Mouse (Mus musculus): Measurements from ENCODE around the gene Fam151b. TPM values are rescaled to one million over a fixed set of nuclear protein-coding genes. Genes with fewer than 3 reads are reported as not detected.
A peak's percentile ranks its signal among the peaks of the same experiment; 100 is the strongest.

Fam151b gene
- 0.14 TPM in 1 of 2 replicates, not detected in the other for polyA plus RNA-seq (2014; fragmentation: Nextera tagmentation; extraction: Ambion mirVana)

- no peaks in the 10 kb centered on the region for H3K4me1 ChIP-seq (replicated peaks; ENCODE audit: control insufficient read depth, insufficient read depth, low read length)
- ATAC-seq (ENCODE audit: low FRiP score) (peak; percentile 100), DNase-seq (ENCODE audit: low spot score) (peak; percentile 95)
- H3K4me2 ChIP-seq (replicated peaks; ENCODE audit: low read depth, low read length), result peak within 1 kb of the TSS; percentile 31
- no peak within 1 kb of the TSS for H3K27ac ChIP-seq (ENCODE audit: low read depth, low read length)
- H3K4me3 ChIP-seq (ENCODE audit: low read depth, low read length), result peak within 1 kb of the TSS; percentile 32
- no peaks in the 10 kb centered on the region for H3K9me3 ChIP-seq (ENCODE audit: control insufficient read depth, low read length)
- WGBS, result 7% methylated on average over 19 of the region's 19 CpGs
- no peaks in the 10 kb centered on the region for H3K36me3 ChIP-seq (ENCODE audit: control insufficient read depth, insufficient read depth, low read length)
- no peaks in the 10 kb centered on the region for H3K27me3 ChIP-seq (ENCODE audit: control insufficient read depth, insufficient read depth, low read length)
- H3K9ac ChIP-seq (ENCODE audit: low read depth, low read length), result peak within 1 kb of the TSS; percentile 28; the same call in 1 of the 2 replicates
These were observed at the start of gene Fam151b for GRCm38 (mm10) chr13:92483852-92484463. TSS of gene Fam151b (minus strand) at chr13:92484015.

DNA sequence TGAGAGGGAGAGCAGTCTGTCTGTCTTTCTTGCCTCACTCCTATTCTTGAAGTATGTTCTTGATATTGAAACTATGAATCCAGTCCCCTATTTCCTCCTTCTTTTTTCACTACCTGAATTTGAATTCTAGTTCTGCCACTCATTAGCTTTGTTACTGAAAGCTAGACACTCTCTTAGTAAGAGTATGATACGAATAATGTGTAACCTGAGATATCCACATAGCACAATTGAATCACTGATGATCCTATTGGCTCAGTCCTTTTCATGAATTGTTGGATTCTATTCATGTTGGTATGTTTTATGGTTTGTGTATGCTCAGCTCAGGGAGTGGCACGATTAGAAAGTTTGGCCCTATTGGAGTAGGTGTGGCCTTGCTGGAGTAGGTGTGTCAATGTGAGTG lies 48.4 kb upstream of the Fam151b start:
- no peak for ATAC-seq (ENCODE audit: low FRiP score)
- Histone ChIP-seq H3K4me1 (replicated peaks; ENCODE audit: control insufficient read depth, insufficient read depth, low read length) (no peaks in the 10 kb centered on the region), H3K27ac (ENCODE audit: low read depth, low read length) (no peak overlapping the region), H3K9me3 (ENCODE audit: control insufficient read depth, low read length) (no peaks in the 10 kb centered on the region), H3K4me2 (replicated peaks; ENCODE audit: low read depth, low read length) (no peak overlapping the region), H3K27me3 (ENCODE audit: control insufficient read depth, insufficient read depth, low read length) (no peaks in the 10 kb centered on the region), H3K9ac (ENCODE audit: low read depth, low read length) (no peak overlapping the region), H3K36me3 (ENCODE audit: control insufficient read depth, insufficient read depth, low read length) (no peaks in the 10 kb centered on the region), H3K4me3 (ENCODE audit: low read depth, low read length) (no peak overlapping the region)
- DNase-seq (ENCODE audit: low spot score), result no peak
- WGBS, result 82% methylated on average over 2 of the region's 2 CpGs

DNA sequence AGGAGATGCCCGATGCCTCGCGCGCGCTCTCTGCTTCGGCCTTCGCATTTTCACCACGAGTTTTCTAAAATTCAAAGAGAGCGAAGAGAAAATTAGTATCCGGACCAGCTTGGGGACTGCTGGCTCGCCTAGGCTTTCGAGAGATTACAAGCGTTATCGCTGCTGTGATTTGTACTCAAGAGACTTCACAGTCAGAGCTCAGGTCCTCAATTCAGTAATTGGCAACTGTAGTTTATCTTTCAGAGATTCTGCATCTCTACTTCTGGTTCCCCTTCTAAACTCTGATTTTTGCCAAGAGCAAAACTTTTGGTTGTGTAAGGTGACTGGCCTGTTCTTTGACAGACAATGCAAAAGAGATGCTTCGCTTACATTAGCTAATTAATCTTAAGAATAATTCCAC lies 47.4 kb upstream of the Fam151b start:
- 7% methylated on average over 15 of the region's 15 CpGs for WGBS
- no peak for ATAC-seq (ENCODE audit: low FRiP score)

DNA sequence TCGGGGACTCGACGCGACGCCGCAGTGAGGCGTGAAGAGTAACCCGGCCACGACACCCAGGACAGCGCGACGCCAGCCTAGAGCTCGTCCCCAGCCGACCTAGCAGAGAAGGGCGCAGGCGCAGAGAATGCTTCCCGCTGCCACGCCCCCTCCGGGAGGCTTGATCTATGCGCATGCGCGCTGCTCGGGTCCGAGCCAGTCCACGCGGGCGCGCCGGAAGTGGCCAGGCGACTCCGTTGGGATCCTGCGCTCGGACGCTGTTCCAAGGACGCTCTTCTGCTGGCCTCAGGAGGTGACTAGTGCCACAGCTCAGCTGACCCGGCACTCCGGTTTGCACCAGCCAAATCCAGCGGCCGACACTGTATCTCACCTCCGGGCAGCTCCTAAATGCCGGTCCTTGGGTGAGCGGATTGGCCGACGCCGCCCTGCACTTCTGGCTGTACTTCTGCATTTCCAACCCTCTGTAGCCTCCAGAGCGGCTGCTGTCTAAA lies 47.0 kb upstream of the Fam151b start, which contains the start of gene Zfyve16:
Gene Zfyve16 (minus strand): TSS at position 148 of the 491 bp plus-strand sequence.
- Histone ChIP-seq H3K9me3 (ENCODE audit: control insufficient read depth, low read length) (no peaks in the 10 kb centered on the region), H3K4me3 (ENCODE audit: low read depth, low read length) (peak within 1 kb of the TSS; percentile 59), H3K27ac (ENCODE audit: low read depth, low read length) (peak within 1 kb of the TSS; percentile 92), H3K9ac (ENCODE audit: low read depth, low read length) (peak within 1 kb of the TSS; percentile 74), H3K4me2 (replicated peaks; ENCODE audit: low read depth, low read length) (peak within 1 kb of the TSS; percentile 72), H3K36me3 (ENCODE audit: control insufficient read depth, insufficient read depth, low read length) (no peaks in the 10 kb centered on the region), H3K27me3 (ENCODE audit: control insufficient read depth, insufficient read depth, low read length) (no peaks in the 10 kb centered on the region), H3K4me1 (replicated peaks; ENCODE audit: control insufficient read depth, insufficient read depth, low read length) (no peaks in the 10 kb centered on the region)
- WGBS, result under 1% methylated on average over 46 of the region's 46 CpGs
- peak; percentile 100 for DNase-seq (ENCODE audit: low spot score)
- peak; percentile 99 for ATAC-seq (ENCODE audit: low FRiP score)

More for the DNA sequence above, 47.4 kb upstream of the Fam151b start:
- no peaks in the 10 kb centered on the region for H3K27me3 ChIP-seq (ENCODE audit: control insufficient read depth, insufficient read depth, low read length)
- no peak for DNase-seq (ENCODE audit: low spot score)
- peak overlapping the region; percentile 74 for H3K9ac ChIP-seq (ENCODE audit: low read depth, low read length)
- no peaks in the 10 kb centered on the region for H3K36me3 ChIP-seq (ENCODE audit: control insufficient read depth, insufficient read depth, low read length)
- peak overlapping the region; percentile 42 for H3K4me2 ChIP-seq (replicated peaks; ENCODE audit: low read depth, low read length)
- no peaks in the 10 kb centered on the region for H3K4me1 ChIP-seq (replicated peaks; ENCODE audit: control insufficient read depth, insufficient read depth, low read length)
- H3K4me3 ChIP-seq (ENCODE audit: low read depth, low read length), result peak overlapping the region; percentile 59
- H3K27ac ChIP-seq (ENCODE audit: low read depth, low read length), result peak overlapping the region; percentile 92
- H3K9me3 ChIP-seq (ENCODE audit: control insufficient read depth, low read length), result no peaks in the 10 kb centered on the region

DNA sequence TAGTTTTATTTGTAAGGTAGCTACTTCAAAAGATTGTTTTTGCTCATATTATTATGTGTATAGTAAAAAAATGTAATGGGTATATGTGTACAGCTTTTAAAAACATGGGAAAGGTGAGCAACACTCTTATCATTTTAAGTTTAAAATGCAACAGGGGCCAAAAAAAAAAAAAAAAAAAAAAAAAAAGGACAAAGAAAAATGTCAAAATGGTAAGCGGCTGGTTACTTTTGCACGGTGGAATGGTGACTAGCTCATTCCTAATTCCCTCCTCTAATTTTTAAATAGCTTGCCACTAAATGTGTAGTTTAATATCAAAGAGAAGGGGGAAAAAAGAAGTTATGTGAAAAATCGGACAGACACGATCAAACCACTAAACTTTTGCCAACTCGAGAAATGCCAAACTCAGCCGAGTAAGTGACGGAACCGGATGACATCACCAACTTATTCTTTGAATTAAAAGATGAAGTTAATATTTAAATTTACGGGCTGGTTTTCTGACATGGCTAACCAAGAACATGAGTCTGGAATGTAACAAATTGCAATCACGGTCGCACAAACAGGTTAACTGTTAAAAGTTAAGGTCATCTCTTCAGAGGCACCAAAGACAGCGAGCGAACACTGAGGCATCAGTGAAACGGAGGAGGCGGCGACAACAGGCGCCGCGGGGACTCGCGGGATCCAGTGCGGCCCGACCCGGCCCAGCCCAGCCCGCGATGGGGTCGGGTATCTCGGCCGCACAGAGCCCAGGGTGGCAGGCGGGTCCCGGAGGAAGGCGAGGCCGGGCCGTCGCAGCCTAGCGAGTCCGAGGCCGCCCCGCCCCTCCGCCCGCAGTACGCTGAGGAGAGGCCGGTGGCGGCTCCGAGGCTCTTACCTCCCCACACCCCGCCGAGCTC lies 46.3 kb upstream of the Fam151b start:
- ATAC-seq (ENCODE audit: low FRiP score) (no peak; the same call in 1 of the 2 replicates), DNase-seq (ENCODE audit: low spot score) (no peak)
- Histone ChIP-seq H3K27me3 (ENCODE audit: control insufficient read depth, insufficient read depth, low read length) (no peaks in the 10 kb centered on the region), H3K27ac (ENCODE audit: low read depth, low read length) (peak overlapping the region; percentile 92), H3K4me1 (replicated peaks; ENCODE audit: control insufficient read depth, insufficient read depth, low read length) (no peaks in the 10 kb centered on the region), H3K4me2 (replicated peaks; ENCODE audit: low read depth, low read length) (peak overlapping the region; percentile 72), H3K36me3 (ENCODE audit: control insufficient read depth, insufficient read depth, low read length) (no peaks in the 10 kb centered on the region), H3K4me3 (ENCODE audit: low read depth, low read length) (peak overlapping the region; percentile 59), H3K9ac (ENCODE audit: low read depth, low read length) (peak overlapping the region; percentile 74), H3K9me3 (ENCODE audit: control insufficient read depth, low read length) (no peaks in the 10 kb centered on the region)
- WGBS, result 4% methylated on average over 40 of the region's 47 CpGs

DNA sequence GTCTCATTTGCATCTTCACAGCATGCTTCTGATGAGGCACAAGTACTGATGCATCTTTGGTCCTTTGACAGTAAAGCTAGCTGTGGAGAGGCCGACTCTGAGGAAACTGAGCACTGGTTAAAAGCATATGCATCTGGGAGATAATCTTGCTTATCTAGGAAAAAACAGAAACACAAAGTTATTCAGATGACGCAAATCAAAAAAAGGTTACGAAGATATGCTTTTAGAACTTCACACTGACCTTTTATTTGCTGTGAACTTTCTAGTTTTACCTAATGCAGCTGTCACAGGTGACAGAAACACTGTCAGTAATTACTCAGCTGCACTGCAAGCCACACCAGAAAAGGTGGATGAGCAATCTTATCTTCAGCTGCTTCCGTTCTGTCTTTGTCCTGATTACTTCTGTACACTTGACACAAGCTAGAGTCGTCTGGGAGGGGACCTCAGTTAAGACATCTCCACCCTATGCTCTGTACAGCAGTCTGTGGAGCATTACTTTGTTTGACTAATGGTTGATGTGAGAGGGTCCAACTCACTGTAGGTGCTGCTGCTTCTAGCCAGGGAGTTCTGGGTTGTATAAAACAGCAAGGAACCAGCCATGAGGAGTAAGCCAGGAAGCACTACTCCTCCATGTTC lies 39.5 kb upstream of the Fam151b start:
- Histone ChIP-seq H3K4me3 (ENCODE audit: low read depth, low read length) (no peak overlapping the region), H3K27ac (ENCODE audit: low read depth, low read length) (no peak overlapping the region), H3K4me1 (replicated peaks; ENCODE audit: control insufficient read depth, insufficient read depth, low read length) (no peaks in the 10 kb centered on the region), H3K9ac (ENCODE audit: low read depth, low read length) (no peak overlapping the region), H3K36me3 (ENCODE audit: control insufficient read depth, insufficient read depth, low read length) (0 out of 2 replicates have a peak, but pooled peaks cover 3% of the 10 kb centered on the region), H3K4me2 (replicated peaks; ENCODE audit: low read depth, low read length) (no peak overlapping the region), H3K9me3 (ENCODE audit: control insufficient read depth, low read length) (no peaks in the 10 kb centered on the region), H3K27me3 (ENCODE audit: control insufficient read depth, insufficient read depth, low read length) (no peaks in the 10 kb centered on the region)
- DNase-seq (ENCODE audit: low spot score) (no peak), ATAC-seq (ENCODE audit: low FRiP score) (no peak)
- WGBS, result 91% methylated on average over 5 of the region's 5 CpGs

DNA sequence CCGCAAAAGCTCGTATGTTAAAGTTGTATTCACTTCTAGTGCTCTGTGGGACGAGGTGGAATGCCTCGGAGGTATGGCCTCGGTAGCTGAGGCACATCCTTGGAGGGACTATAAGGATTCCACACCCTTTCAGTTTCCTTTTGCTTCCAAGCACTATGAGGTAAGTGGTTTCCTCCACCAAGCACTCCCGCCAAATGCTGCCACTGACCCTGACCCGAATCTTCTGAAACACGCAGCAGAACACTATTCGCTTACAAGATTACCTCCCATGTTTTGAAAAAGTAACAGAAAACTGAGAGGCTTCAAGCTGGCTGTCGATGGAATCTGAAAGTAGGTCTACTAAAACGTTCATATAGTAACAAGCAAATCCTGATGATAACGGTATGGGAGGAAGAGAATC lies 21.1 kb upstream of the Fam151b start:
- no peak overlapping the region for H3K4me2 ChIP-seq (replicated peaks; ENCODE audit: low read depth, low read length)
- H3K9ac ChIP-seq (ENCODE audit: low read depth, low read length), result no peak overlapping the region
- H3K4me3 ChIP-seq (ENCODE audit: low read depth, low read length), result no peak overlapping the region
- DNase-seq (ENCODE audit: low spot score) (no peak), ATAC-seq (ENCODE audit: low FRiP score) (no peak)
- no peaks in the 10 kb centered on the region for H3K27me3 ChIP-seq (ENCODE audit: control insufficient read depth, insufficient read depth, low read length)
- no peaks in the 10 kb centered on the region for H3K4me1 ChIP-seq (replicated peaks; ENCODE audit: control insufficient read depth, insufficient read depth, low read length)
- no peak overlapping the region for H3K27ac ChIP-seq (ENCODE audit: low read depth, low read length)
- no peaks in the 10 kb centered on the region for H3K9me3 ChIP-seq (ENCODE audit: control insufficient read depth, low read length)
- no peaks in the 10 kb centered on the region for H3K36me3 ChIP-seq (ENCODE audit: control insufficient read depth, insufficient read depth, low read length)
- WGBS, result 89% methylated on average over 12 of the region's 12 CpGs

DNA sequence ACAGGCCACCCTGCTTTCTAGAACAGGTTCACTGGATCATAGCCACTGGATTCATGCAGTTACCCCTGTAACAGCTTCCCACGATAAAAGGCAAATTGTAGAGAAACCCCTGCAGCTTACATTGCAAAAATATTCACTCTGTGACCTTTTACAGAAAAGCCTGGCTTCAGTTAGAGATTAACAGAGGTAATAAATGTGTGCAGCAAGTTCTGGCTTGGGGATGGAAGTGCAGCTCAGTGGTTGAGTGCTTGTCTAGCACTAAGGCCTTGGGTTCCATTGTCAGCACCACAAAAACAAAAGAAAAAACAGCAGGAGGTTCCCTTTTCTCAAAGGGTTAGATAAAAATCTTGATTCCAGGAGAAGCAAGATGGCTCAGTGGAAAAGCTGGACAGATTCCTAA lies 8.1 kb upstream of the Fam151b start:
- H3K36me3 ChIP-seq (ENCODE audit: control insufficient read depth, insufficient read depth, low read length), result no peaks in the 10 kb centered on the region
- no peaks in the 10 kb centered on the region for H3K4me1 ChIP-seq (replicated peaks; ENCODE audit: control insufficient read depth, insufficient read depth, low read length)
- H3K9me3 ChIP-seq (ENCODE audit: control insufficient read depth, low read length), result no peaks in the 10 kb centered on the region
- ATAC-seq (ENCODE audit: low FRiP score), result no peak
- H3K27me3 ChIP-seq (ENCODE audit: control insufficient read depth, insufficient read depth, low read length), result no peaks in the 10 kb centered on the region
- no peak overlapping the region for H3K4me2 ChIP-seq (replicated peaks; ENCODE audit: low read depth, low read length)
- H3K4me3 ChIP-seq (ENCODE audit: low read depth, low read length), result no peak overlapping the region
- no peak overlapping the region for H3K9ac ChIP-seq (ENCODE audit: low read depth, low read length)
- DNase-seq (ENCODE audit: low spot score), result no peak
- H3K27ac ChIP-seq (ENCODE audit: low read depth, low read length), result no peak overlapping the region
- WGBS, result 97% methylated on average over 1 of the region's 1 CpGs
